Comparison of ENCODE assay signal across 25 mouse cellular contexts in genomic region chr4:40982486-40982885, GRCm38 (mm10).
"Had no signal": no experiment of that assay in that cellular context is flagged by ENCODE, and none has a peak within 500 bp of the region (broad histone marks: within the 10 kb centered on the region; RNA-seq: fewer than 3 reads in every experiment).

No protein-coding gene starts in this region.

- H3K27me3 ChIP-seq: kidney, embryonic 15.5 days; limb, embryonic 13.5 days; liver, embryonic 12.5 days; liver, embryonic 15.5 days; lung, embryonic 15.5 days; megakaryocyte, embryonic 14.5 days; neural tube, embryonic 12.5 days; neural tube, embryonic 15.5 days had no signal

- DNase-seq: kidney, adult 11 months; kidney, adult 8-10 months; kidney, postnatal 10 days; kidney, postnatal 36 days; liver; lung, adult 18-20 months; lung, postnatal 10 days; lung, postnatal 36 days; midbrain, embryonic 14.5 days; right cerebral cortex, adult 18-20 months; right cerebral cortex, postnatal 14 days; right cerebral cortex, postnatal 4 days; thymus, adult 18-20 months; thymus, postnatal 36 days had no signal

- H3K4me1 ChIP-seq: kidney, embryonic 15.5 days; limb, embryonic 10.5 days; lung, embryonic 15.5 days; neural tube, embryonic 12.5 days; neural tube, embryonic 15.5 days had no signal

- H3K9me3 ChIP-seq: kidney, embryonic 15.5 days; limb, embryonic 10.5 days; limb, embryonic 13.5 days; liver, embryonic 12.5 days; liver, embryonic 15.5 days; lung, embryonic 15.5 days; megakaryocyte, embryonic 14.5 days; neural tube, embryonic 12.5 days; neural tube, embryonic 15.5 days had no signal

- H3K4me3 ChIP-seq: kidney, embryonic 15.5 days; limb, embryonic 10.5 days; limb, embryonic 13.5 days; liver, embryonic 12.5 days; liver, embryonic 15.5 days; lung, embryonic 15.5 days; megakaryocyte, embryonic 14.5 days; neural tube, embryonic 12.5 days; neural tube, embryonic 15.5 days had no signal

- ATAC-seq: liver, embryonic 12.5 days had no signal

- H3K4me2 ChIP-seq: kidney, embryonic 15.5 days; limb, embryonic 13.5 days; liver, embryonic 12.5 days; liver, embryonic 15.5 days; lung, embryonic 15.5 days; midbrain, embryonic 11.5 days; neural tube, embryonic 12.5 days; neural tube, embryonic 15.5 days had no signal

- H3K27ac ChIP-seq: kidney, embryonic 15.5 days; limb, embryonic 10.5 days; limb, embryonic 13.5 days; liver, embryonic 12.5 days; liver, embryonic 15.5 days; lung, embryonic 15.5 days; neural tube, embryonic 12.5 days; neural tube, embryonic 15.5 days; stomach, postnatal 0 days had no signal

- H3K9ac ChIP-seq: kidney, embryonic 15.5 days; limb, embryonic 13.5 days; liver, embryonic 12.5 days; liver, embryonic 15.5 days; lung, embryonic 15.5 days; neural tube, embryonic 12.5 days; neural tube, embryonic 15.5 days had no signal
